Mouse (Mus musculus) embryo, embryonic 10 days (tissue): Measurements from ENCODE around the gene Limch1.
A peak's percentile ranks its signal among the peaks of the same experiment; 100 is the strongest.

Experiments
- DNase-seq: peaks from one replicate; pipeline ENCODE4 v3.0.0-alpha.2; 2015; ENCODE audit warnings: low spot score

Gene Limch1

DNA sequence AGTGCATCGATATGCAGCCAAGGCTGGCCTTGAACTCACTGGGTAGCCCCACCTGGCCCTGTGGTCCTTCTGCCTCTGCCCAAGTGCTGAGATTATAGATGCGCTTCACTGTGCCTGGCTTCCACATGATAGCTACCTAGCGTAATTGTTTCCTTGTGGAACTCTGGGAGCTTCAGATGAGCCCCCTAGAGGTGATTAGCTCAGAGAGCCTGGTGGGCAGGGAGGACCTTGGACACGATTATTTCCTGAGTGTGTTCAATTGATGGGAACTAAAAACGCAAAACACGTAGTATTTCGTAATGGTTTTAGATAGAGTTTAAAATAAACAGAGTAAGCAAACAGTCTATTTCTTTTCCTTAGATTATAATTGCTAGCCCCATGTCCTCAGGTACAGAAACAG lies 287.0 kb downstream of the Limch1 start:
- DNase-seq, result no peak

DNA sequence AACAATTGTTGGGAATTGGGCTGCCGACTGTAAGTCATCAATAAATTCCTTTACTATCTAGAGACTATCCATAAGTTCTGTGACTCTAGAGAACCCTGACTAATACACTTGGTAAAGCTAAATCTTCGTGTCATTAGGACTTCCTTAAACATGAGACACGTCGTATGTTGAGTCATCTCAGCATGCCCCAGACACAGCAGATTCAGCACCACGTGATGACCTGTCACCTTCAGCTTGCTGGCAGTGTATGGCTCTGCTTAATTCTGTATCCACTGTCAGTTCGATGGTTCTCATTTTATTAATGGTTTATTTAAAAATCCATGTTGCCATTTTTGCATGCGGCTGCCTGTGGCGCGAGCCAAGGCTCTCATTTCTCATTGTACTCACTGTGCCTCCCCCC lies 298.3 kb downstream of the Limch1 start:
- no peak for DNase-seq

DNA sequence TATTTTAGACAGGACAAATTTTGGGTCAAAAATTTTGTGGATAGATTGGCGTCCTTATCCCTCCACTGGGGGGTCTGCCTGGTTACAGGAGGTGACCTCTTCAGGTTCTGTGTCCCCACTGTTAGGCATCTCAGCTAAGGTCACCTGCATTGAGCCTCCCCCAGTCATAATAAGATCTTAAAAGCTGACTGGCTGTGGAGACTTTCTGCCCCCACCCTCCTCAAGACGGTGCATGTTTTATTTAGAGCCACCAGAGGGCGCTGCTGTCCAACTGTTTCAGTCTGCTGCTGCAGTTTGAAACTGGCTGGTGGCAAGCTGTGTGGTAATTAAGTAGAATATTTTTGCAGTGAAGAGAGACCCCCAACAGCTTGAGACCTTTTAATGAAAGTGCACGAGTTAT lies 302.4 kb downstream of the Limch1 start:
- DNase-seq, result peak; percentile 89

DNA sequence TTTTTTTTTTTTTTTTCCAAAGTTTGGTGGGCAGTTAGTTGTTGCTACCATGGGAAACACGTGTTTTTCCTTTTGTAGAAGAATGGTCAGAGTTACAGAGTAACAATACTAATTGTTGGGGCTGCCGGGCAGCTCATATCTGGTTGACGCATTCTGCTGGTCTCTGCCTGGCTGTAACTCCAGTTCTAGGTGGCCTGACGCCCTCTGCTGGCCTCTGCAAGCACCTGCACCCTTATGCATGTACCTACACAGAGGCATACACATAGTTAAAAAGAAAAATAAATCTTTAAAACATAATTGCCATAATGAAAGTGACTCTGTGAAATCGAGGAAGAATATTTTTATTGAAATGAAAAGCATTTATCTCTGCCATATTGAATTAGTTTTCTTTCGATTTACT lies 312.2 kb downstream of the Limch1 start:
- DNase-seq, result no peak

DNA sequence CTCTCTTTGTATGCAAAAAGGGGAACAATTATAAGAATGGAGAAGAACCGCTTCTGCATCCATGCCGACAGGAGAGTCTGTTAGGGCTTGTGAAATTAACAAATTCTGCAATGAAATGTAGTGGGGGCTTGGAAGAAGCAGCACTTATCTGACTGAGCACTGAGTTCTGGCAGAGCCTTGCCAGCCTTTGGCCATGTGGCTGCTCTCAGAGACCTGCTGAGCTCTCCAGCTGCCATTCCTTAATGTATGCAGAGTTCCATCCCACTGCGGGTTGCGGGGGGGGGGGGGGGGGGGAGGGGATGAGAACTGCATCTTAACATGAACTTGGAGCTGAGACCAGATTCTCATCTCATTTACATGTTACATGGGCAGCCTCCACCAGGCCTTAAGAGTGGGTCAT lies 314.9 kb downstream of the Limch1 start:
- no peak for DNase-seq

DNA sequence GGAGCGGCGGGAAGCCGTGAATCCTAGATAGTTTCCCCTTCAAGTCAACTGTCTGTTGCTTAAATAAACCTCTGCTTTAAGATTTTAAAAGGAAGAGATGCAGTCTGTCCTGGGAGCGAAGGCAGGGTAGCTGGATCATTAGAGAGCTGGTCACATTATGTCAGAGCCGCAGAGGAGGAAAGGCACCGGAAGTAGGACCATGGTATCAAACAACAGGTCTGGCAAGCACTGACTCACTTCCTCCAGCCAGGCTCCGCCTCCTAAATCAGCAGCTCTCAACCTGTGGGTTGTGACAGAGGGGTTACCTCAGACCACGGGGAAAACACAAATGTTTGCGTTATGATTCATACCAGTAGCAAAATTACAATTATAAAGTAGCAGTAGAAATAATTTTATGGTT lies 318.0 kb downstream of the Limch1 start:
- DNase-seq, result no peak

DNA sequence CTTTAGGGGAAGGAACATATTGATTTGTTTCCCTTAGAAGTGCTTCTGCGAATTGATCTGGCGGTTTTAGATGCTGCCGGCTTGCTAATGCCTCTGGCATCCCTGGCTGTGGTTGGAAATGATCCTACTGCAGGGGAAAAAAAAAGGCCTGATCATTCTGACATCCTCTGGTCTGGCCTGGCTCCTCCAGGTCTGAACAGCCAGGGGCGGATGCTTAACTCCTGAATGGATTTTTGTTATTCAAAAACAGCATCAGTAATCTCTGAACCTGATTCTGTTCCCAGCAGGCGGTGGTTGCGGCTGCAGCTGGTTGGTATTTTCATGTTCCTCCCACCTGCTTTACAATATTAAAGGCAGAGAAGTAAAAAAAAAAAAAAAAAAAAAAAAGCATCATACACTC lies 337.5 kb downstream of the Limch1 start:
- DNase-seq, result no peak

DNA sequence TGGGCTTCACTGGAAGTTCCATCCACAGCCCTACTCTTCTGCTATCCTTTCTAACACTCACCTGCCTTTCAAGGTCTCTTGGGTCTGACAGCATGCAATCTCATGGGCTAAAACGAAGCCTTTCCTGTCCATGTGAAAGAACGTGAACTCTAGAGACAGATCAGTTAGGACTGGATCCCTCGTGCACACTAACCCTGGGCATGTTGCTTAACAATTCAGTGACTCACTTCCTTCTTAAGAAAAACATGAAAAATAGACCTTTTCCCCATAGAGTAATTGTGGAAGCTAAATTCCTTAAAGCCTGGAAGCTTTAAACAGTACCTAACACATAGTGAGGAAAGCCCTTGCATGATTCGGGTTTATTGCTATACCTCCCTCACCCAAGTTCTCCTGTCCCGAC lies 345.2 kb downstream of the Limch1 start:
- no peak for DNase-seq

DNA sequence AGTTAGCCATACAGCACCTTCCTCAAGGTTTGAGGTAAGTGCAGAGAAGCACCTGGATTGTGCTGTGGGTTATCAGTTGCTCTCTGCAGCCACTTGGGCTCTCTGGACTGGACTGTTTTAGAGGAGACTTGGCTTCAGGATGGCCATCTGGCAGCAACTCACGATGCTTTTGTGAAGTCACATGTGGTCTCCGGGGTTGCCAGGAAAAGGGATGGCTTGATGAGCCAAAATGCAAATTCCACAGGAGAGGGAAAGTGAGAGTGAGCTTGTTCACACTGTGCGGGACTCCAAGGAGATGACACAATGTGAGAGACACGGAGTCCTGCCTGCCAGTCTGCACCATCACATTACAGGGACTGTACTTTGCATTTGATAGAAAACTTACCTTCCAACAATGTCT lies 346.1 kb downstream of the Limch1 start:
- no peak for DNase-seq

DNA sequence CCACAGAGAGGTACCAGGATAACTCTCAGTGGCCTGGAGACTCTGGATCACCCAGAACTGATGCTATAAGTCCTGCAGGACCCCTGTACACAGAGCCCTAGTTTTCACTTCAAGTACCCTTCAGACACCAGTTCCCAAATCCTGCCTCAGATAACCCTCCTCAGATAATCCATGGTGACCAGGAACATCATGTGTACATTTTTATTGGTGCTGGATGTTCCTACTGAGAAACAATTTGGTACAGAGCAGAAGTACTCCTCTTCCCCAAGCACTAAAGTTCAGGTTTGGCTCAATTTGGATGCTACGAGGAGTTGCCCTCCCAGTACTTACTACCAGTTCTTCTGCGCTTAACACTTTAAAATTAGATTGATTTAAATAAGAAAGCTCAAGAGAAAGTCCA lies 348.4 kb downstream of the Limch1 start:
- no peak for DNase-seq

DNA sequence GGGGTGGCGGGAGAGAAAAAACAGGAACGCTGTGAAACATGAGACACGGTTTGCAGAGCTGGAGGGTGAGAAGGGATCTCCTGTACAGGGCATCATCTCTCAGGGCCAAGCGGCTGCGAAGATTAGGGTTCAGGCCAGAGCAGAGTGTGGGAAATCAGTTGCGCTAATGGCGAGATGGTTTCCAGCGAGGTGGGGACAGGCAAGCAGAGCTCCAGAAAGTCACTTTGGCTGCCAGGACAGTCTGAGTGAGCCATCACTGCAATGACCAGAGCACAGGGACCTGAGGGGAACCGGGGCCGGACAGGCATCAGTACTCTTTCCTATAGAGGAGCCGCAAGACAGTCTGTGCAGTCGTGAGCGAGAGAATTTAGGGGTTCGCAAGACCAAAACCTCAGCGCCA lies 349.5 kb downstream of the Limch1 start:
- DNase-seq, result peak; percentile 51

DNA sequence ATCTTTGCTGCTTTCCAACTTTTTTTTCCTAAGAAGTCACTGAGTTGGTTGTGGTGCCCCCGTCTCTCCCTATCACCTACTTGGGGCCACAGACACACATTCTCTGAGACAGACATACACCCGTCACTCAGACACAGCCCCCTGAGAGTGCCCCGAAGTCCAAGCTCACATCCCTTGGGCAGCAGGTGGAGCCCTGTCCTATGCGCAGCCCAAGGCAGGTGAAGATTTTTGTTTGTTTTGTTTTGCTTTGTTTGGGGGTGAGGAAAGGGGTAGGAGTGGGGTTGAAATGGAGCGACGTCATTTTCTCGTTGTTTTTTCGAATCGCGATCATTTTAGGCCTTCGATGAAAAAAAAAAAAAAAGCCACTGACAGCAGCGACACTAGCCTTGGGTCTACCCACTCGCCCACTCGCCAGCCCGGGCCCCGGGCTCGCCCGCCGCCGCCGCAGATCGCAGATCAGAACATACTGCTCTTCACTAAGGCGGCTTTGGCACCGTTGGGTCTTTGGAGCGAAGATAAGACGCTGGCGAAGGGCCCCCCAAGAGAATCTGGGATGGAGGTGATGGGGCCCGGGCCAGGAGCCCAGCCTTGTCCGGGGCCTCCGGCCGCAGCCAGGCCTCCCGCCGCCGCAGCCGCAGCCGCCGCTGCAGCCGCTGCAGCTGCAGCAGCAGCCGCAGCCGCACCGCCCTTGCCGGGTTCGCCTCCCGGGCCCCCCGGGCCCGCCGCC lies 350.2 kb downstream of the Limch1 start:
- no peak for DNase-seq

DNA sequence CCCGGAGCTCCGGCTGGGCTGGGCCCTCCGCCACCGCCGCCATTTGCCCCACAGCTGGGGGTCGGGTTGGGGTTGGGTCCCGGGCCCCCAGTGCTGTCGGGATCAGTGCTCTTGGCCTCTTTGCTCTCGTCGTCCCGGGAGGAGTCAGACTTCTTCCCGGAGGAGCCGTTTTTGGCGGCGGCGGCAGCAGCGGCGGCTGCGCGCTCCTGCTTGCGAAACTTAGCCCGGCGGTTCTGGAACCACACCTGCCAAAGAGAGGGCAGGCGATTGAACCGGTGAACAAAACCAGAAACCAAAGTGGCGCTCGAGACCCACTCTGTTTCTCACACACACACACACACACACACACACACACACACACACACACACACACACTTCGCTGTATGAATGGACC lies 350.7 kb downstream of the Limch1 start:
- DNase-seq, result peak; percentile 35

DNA sequence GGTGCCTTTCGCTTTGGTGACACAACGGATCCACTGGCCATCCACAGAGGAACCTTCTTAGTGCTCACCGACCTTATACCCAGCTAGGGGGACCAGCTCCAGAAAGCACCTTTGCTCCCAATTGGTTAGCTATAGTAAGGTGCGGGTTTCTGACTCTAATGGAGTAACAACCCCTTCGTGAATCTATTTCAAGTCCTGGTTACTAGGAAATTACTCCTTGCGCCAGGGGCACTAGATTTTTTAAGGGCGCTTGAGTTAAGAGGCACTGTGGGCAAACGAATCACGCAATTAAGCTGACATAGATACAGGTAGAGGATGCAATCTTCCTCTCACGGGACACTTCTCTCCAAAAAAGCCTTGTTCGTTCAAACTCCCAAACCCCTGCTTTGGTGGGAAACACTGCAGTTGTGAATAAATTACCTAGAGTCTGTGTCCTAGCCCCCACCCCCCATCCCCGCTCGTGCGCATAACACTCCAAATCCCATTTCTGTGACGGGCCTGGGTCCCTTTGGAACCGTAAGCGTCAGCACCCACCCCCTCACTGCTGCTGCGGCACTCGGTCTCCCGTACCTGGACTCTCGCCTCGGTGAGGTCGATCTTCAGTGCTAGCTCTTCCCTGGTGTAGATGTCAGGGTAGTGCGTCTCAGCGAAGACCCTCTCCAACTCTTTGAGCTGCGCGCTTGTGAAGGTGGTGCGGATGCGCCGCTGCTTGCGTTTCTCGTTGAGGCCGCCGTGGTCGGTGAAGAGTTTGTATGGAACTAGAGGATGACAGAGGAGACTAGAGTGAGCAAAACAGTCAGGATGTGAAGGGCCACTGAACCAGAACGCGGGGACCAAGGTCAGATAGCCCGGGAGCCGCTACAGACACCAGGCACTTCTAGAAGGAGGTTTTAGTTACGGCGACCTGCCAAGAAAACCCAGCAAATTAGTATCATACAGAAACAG lies 351.8 kb downstream of the Limch1 start:
- peak; percentile 57 for DNase-seq

DNA sequence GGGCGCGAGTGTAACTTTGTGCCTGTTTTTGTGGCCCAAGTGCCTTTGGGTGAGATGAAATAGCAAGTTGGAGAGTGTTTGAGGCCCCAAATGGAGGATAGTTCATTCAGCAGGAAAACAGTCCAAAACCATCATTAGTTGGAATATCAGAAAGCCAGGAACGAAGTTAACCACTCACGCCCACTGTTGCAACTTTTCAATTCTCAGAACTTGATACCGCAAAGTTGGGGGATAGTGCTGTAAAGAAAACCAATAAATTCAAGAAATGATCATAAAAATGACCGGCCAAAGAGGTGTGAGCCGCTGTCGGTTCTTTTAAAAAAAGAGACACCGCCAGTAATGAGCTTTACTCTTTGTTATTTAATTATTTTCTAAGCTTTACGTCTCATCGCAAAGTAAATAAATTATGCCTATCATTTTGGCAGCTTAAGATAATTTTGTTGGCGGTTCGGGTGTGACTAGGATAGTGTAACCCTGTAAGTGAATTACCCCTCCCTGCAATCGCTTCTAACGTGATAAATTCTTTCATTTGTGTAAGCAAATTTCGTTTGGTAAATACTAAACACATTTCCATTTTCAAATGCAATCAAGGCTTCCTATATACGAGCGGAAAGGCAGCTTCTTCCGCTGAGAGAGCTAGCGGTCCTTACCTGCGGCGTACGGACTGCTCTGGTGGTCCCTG lies 352.6 kb downstream of the Limch1 start:
- no peak for DNase-seq

DNA sequence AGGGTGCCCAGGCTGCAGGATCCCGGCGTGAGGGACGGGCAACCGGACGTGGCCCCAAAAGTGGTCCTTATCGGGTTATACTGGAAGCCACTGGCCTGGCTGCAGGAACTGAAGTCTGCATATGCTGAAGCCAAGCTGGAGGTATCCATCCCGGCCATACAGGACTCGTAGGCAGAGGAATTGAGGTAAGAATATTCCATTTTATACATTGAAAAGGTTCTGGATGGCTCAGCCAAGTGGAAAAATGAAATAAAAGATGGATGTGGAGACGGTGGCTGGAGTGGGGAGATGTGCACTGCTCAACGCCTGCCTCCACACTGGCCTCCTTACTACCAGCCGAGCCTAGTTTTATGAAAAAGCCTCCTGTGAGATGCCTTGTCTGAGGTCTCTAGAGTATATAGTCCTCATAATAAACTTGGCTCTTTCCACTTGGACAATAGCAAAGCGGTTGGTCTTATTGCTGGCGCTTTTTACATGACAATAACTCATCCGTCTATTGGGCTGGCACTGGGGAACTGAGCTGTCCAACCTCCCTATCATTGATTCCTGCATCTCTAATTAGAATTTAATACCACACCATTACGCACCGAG lies 353.2 kb downstream of the Limch1 start, which contains the start of gene Phox2b:
Gene Phox2b, minus strand, starts transcription at position 569 of the 591 bp plus-strand sequence.
- DNase-seq, result peak; percentile 34

DNA sequence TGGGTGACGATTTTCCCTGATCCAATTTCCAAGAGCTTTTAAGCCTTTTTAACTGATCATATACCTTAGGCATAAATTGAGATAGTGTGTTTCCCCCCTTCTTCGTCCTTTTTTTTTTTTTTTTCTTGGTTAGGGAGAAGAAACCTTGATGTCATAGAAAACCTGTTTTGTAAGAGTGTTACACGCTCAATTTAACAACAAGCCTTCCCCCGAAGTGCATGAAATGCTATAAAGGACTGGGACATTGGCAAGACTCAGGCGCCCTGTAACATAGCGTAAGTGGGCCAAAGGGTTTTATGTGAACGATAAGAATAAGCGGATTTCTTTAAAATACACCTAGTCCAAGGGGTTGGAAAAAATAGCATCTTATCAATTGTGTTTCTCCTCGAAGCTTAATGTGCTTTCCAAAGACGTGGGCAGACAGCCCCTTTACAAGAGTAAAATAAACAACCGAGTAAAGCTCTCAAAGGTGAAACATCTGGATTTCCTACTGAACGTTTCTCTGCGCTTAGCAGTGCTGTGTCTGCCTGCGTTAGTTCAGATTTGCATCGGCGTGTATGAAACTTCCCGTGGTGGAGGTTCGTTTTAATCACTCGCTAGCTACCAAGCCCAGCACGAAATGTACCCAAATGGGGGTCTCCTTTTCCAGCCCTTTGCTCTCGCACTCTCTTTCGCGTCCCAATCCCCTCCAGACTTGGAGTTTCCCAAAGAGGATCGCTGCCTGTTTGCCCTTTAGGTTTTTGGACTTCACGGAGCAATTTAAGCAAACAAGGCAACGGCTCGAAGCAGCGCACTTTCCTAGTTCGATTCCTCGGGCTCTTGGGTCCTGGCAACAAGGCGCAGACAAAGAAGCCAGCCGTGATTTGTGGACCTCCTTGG lies 354.0 kb downstream of the Limch1 start:
- peak; percentile 51 for DNase-seq

DNA sequence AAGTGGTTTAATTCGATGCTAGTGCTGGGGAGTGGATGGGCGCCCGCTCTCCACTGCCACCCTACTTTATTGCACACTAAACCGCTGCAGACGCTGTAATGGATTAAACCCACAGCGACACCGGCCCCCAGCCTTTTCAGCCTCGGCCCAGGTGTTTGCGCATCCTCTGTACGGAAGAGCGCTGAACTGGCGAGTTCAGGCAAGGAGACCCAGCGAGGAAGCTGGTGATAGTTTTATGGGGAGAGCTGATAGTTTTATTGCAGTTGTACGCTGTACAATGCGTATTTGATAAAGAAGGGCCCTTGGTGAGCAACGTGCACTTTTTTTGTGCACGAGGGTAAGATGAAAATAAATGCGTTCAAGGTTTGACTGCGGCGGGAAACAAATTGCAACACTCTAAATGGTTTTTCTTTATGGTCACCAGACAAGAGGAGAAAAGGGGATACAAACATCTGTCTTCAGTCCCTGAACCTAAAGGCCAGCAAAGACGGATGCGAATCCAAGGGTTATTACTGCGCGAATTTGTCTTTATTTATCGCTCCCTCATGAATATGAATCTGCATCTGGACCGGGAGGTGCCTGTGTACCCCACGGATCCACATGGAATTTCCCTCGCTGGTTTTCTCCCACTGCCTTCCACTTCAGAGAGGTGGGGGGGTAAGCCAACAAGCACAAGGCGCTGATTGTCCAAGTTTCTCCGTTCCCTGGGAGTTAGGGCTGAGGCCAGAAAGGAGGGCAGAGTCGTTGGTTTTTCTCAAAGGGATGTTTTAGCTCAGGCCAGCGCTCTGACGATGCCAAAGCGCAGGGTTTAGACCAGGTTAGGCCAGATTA lies 355.2 kb downstream of the Limch1 start:
- peak; percentile 49 for DNase-seq

DNA sequence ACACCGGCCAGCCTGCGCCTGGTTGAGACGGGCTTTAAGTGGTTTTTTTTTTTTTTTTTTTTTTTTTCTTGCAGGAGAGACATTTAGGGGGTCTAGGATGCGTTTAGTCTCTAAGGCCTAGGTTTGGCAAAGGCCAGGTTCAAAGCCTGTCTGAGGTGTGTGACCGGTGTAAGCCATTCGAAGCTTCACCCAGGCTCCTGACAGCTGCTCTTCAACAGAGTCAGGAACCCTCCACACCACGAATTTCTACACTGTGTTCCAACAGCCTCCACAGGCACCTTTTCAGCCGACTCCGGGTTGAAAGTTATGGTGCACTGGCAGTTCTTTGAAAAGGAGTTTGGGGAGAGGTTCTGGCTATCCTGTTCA lies 355.8 kb downstream of the Limch1 start:
- no peak for DNase-seq

DNA sequence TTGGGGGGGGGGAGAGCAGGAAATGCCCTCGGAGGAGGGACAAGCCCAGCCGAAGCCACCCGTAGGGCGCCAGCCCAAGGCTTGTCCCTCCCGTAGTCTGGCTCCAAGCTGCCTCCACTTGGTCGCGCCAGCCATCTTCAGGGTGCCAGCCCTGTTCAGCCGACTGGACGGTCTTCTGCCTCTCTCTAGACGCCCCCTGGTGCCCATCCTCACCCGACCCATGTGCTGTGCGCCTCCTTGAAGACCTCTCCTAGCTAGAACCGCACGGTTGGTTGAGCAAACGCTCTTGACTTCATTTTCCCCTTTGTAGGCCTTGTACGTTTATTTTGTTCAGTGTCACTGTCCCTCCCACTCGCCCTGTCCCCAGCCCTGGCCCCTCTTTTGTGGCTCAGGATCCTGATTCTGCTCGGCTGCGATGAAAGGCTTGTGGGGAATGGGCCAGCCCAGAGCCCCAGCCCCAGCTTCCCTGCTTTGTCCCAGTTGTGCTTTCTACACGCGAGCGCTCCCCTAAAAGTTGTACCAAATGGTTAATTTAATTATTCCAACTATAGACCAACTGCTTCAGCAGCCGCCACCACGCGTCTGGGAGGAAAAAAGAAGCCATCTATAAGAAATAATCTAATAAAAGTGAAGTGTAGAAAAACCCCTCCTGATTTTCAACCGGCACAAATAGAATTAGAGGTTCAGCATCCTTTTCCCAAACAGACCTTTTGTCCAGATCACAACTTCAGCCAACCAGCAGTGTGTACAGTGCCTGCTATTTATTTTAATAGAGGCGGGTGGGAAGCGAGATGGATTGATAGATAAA lies 356.4 kb downstream of the Limch1 start:
- peak; percentile 83 for DNase-seq
